Mouse (Mus musculus) CH12.LX (cell line): ENCODE measurements around the gene Dolk.

Experiments
- CHD2 ChIP-seq: IDR thresholded peaks from 2 replicates; pipeline ENCODE4 v1.6.1; 2011; ENCODE audit warnings: low read length, improper control_type of control experiment
- CTCF ChIP-seq, 2 experiments: IDR thresholded peaks in 1 of 2; conservative IDR thresholded peaks in 1 of 2; 2 replicates each; pipeline ENCODE4 v1.5.1; 2011 to 2012; ENCODE audit warnings: low read depth in 2 of 2, low read length in 2 of 2, improper control_type of control experiment in 1 of 2, inconsistent platforms in 1 of 2, mild to moderate bottlenecking in 1 of 2, moderate library complexity in 1 of 2
- ELF1 ChIP-seq: IDR thresholded peaks from 2 replicates; pipeline ENCODE4 v1.6.1; 2014; ENCODE audit warnings: low read depth, mild to moderate bottlenecking, inconsistent platforms, low read length, improper control_type of control experiment
- MAFK ChIP-seq: IDR thresholded peaks from 2 replicates; pipeline ENCODE4 v1.6.1; 2011; ENCODE audit warnings: low read length, improper control_type of control experiment; ENCODE audit not compliant: insufficient replicate concordance
- POLR2A ChIP-seq: IDR thresholded peaks from 2 replicates; pipeline ENCODE4 v1.6.1; 2011; ENCODE audit warnings: low read depth, mild to moderate bottlenecking, improper control_type of control experiment, low read length

- TF ChIP-seq MAFK (no peak), POLR2A (no peak), ELF1 (0 out of 2 replicates have a peak, but pooled peaks have one; percentile 21), CHD2 (no peak), CTCF (conservative IDR thresholded peaks at IDR 0.05 in 1 of 2, IDR thresholded peaks at IDR 0.05 in 1 of 2; ENCODE audit: low read depth in 2 of 2, low read length in 2 of 2) (peak; percentile 97)
Measured at GRCm38 (mm10) chr2:30270134-30270533, 16.0 kb downstream of the Dolk start.
